Mouse (Mus musculus) small intestine, adult 2 months (tissue): ENCODE measurements around the gene Ap5z1. TPM values are rescaled to one million over a fixed set of nuclear protein-coding genes. Genes with fewer than 3 reads are reported as not detected.

Source experiments
- H3K27ac ChIP-seq: fragments of 200-500 bp; 2 replicates; pipeline ENCODE4 v1.5.1; 2012; ENCODE audit warnings: low read depth, low read length, control low read depth, inconsistent platforms; ENCODE audit not compliant: insufficient read depth
- H3K27me3 ChIP-seq: fragments of 200-500 bp; 2 replicates; pipeline ENCODE4 v1.6.1; 2012; ENCODE audit warnings: mild to moderate bottlenecking, moderate library complexity, low read length, inconsistent platforms; ENCODE audit not compliant: control insufficient read depth, insufficient read depth
- H3K36me3 ChIP-seq: fragments of 200-500 bp; 2 replicates; pipeline ENCODE4 v1.6.1; 2012; ENCODE audit warnings: mild to moderate bottlenecking, low read length, control low read depth, inconsistent platforms; ENCODE audit not compliant: control insufficient read depth, insufficient read depth
- H3K4me1 ChIP-seq: fragments of 200-500 bp; 2 replicates; pipeline ENCODE4 v1.6.1; 2012; ENCODE audit warnings: low read length, inconsistent platforms, mixed read lengths; ENCODE audit not compliant: control insufficient read depth, insufficient read depth, insufficient read length
- H3K4me3 ChIP-seq: fragments of 200-500 bp; 2 replicates; pipeline ENCODE4 v1.5.1; 2012; ENCODE audit warnings: low read depth, mild to moderate bottlenecking, control low read depth, inconsistent platforms, low read length, moderate library complexity
- CTCF ChIP-seq: fragments of 200-500 bp; IDR thresholded peaks from 2 replicates; pipeline ENCODE4 v1.5.1; 2012; ENCODE audit warnings: low read depth, mild to moderate bottlenecking, control low read depth, inconsistent platforms, low read length, moderate library complexity, mixed read lengths; ENCODE audit not compliant: insufficient replicate concordance, insufficient read length; ENCODE audit errors: extremely low read depth
- POLR2A ChIP-seq: fragments of 200-500 bp; IDR thresholded peaks from 2 replicates; pipeline ENCODE4 v1.6.1; 2012; ENCODE audit warnings: low read depth, mild to moderate bottlenecking, control low read depth, inconsistent platforms, low read length, moderate library complexity
- WGBS: fragments of 180-500 bp; shearing (Covaris S2); methylation state at CpG from one replicate; pipeline ENCODE4 v1.1.7; 2018; 5-methylcytosine and 5-hydroxymethylcytosine counted together
- polyA plus RNA-seq: library from polyadenylated mRNA; depleted of rRNA; stranded (reverse); fragments of >200 nt; gene quantifications from 2 replicates; pipeline ENCODE4 v1.2.3, GENCODE M21; 2012

The Ap5z1 gene
- polyA plus RNA-seq, 1 experiment = 37.6 TPM

DNA sequence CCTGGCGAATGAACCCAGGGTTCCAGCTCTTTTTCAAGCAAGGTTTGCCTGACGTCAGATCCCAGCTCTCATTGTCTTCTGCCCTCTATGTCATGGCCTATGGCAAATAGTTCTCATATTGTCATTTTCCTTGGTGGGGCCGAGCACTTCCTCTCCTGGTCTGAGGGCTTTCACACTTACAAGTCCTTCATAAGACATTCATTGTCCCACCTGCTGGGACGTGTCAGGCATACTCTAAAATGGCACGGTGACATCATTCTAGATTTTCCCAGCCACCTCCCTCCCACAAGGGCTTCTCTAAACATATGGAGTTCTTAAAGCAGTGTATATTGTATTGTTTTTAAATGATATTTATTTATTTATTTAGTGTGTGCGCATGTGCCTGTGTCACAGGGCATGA is 35.1 kb upstream of the Ap5z1 start:
- Histone ChIP-seq H3K27ac (no peak overlapping the region), H3K4me3 (no peak overlapping the region), H3K27me3 (no peaks in the 10 kb centered on the region), H3K4me1 (peaks cover 47% of the 10 kb centered on the region), H3K36me3 (0 out of 2 replicates have a peak, but pooled peaks cover 1% of the 10 kb centered on the region)
- WGBS = 85% methylated on average over 6 of the region's 6 CpGs
- TF ChIP-seq CTCF (no peak), POLR2A (no peak)

- Histone ChIP-seq H3K4me1 (peaks cover 27% of the 10 kb centered on the region), H3K27ac (no peak overlapping the region), H3K4me3 (no peak overlapping the region), H3K27me3 (no peaks in the 10 kb centered on the region), H3K36me3 (peaks cover 13% of the 10 kb centered on the region)
- WGBS = 85% methylated on average over 12 of the region's 12 CpGs
- no peak for TF ChIP-seq POLR2A
- no peak for TF ChIP-seq CTCF
Observed at GRCm38 (mm10) chr5:142431029-142431428, 32.7 kb upstream of the Ap5z1 start.

DNA sequence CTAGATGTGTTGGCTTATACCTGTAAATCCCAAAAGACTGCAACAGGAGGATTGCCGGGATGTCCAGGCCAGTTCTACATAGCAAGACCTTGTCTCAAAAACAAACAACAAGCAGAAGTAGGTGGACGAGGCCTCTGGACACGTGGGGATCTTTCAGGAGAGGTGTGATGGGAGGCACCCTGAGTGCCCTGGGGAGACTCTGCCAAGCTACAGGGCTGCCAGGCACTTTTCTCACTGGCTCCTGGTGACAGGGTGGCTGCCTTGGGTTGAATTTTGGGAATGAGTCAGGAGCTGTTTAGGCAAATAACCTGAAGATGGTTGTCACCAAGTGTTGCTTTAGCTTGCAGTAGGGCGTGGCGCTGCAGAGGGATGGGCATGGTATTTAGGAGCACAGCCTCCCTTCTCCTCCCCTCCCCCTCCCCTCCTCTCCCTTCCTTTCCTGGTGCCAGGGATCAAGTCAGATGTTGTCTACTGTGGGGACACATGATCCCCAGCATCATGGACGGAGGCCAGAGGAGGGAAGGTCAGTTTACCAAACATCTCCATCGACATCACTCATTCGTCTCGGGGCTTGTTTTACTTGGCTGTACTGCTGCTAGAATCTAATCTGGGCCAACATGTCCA is 31.8 kb upstream of the Ap5z1 start:
- no peaks in the 10 kb centered on the region for H3K27me3 ChIP-seq
- 78% methylated on average over 9 of the region's 9 CpGs for WGBS
- TF ChIP-seq POLR2A (no peak), CTCF (no peak)
- peaks cover 19% of the 10 kb centered on the region for H3K36me3 ChIP-seq
- no peak overlapping the region for H3K4me3 ChIP-seq
- peaks cover 18% of the 10 kb centered on the region for H3K4me1 ChIP-seq
- H3K27ac ChIP-seq = no peak overlapping the region

DNA sequence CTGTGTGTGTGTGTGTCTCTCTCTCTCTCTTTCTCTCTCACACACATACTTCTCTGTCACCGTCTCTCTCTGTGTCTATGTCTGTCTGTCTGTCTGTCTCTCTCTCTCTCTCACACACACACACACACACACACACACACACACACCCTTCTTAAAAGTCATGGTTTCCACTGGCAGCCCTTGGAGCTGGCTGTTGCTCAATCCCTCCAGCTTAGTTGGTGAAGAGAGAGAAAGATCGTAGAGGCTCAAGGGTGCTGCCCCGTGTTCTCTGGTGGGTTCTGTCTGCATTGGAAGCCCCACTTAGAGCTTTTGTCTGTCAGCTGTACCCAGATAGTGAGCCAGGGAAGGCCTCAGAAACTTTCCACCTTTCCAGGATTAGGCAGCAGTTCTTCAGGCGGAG is 31.0 kb upstream of the Ap5z1 start:
- no peak overlapping the region for H3K27ac ChIP-seq
- WGBS = 88% methylated on average over 4 of the region's 4 CpGs

GRCm38 (mm10) chr5:142434052-142434451 is 29.7 kb upstream of the Ap5z1 start:
- H3K27ac ChIP-seq = no peak overlapping the region
- H3K27me3 ChIP-seq = no peaks in the 10 kb centered on the region
- TF ChIP-seq POLR2A = no peak
- TF ChIP-seq CTCF = no peak
- peaks cover 22% of the 10 kb centered on the region for H3K36me3 ChIP-seq
- 87% methylated on average over 5 of the region's 5 CpGs for WGBS
- H3K4me3 ChIP-seq = no peak overlapping the region
- peaks cover 6% of the 10 kb centered on the region for H3K4me1 ChIP-seq

More for the DNA sequence above, 31.0 kb upstream of the Ap5z1 start:
- no peak overlapping the region for H3K4me3 ChIP-seq
- TF ChIP-seq POLR2A (no peak), CTCF (no peak)
- H3K36me3 ChIP-seq = peaks cover 22% of the 10 kb centered on the region
- peaks cover 11% of the 10 kb centered on the region for H3K4me1 ChIP-seq
- H3K27me3 ChIP-seq = no peaks in the 10 kb centered on the region

DNA sequence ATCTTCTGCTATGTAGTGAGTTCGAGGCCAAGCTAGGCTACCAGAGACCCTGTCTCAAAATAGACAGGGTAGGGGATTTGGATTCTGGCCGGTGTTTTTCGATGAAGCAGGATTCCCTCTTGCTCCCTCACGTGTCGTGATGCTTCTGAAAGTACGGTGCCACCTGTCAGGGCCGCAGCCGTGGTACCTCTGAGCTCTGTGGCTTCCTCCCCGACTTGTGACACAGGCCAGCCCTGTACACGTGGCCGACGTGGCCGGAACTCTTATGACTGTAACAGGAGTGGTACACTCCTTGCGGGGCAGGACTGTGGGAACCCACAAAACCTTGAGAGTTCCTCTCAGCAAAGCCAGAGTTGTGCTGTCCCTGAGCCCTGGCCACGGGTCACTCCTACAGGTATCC is 28.0 kb upstream of the Ap5z1 start:
- H3K4me3 ChIP-seq = no peak overlapping the region
- 93% methylated on average over 15 of the region's 15 CpGs for WGBS
- peaks cover 22% of the 10 kb centered on the region for H3K36me3 ChIP-seq
- no peaks in the 10 kb centered on the region for H3K27me3 ChIP-seq
- no peak overlapping the region for H3K27ac ChIP-seq
- no peak for TF ChIP-seq POLR2A
- TF ChIP-seq CTCF = no peak
- peaks cover 16% of the 10 kb centered on the region for H3K4me1 ChIP-seq

GRCm38 (mm10) chr5:142438380-142438938 is 25.3 kb upstream of the Ap5z1 start:
- Histone ChIP-seq H3K27ac (no peak overlapping the region), H3K27me3 (no peaks in the 10 kb centered on the region)
- WGBS = 92% methylated on average over 16 of the region's 16 CpGs

More at GRCm38 (mm10) chr5:142438380-142438938, 25.3 kb upstream of the Ap5z1 start:
- H3K4me1 ChIP-seq = peaks cover 34% of the 10 kb centered on the region
- no peak overlapping the region for H3K4me3 ChIP-seq
- H3K36me3 ChIP-seq = peaks cover 21% of the 10 kb centered on the region
- TF ChIP-seq CTCF (no peak), POLR2A (no peak)
